Mouse (Mus musculus) ZHBTc4 (cell line): ENCODE measurements at regions not wholly inside any gene's neighbourhood (a gene's known extent, or its start where the extent isn't known, plus 50 kb on each side); places are given as distances from the start of the nearest gene placed in this dataset.

Experiments
- DNase-seq: peaks from one replicate; pipeline ENCODE4 v3.0.0-alpha.2; 2011; ENCODE audit warnings: low read depth, low spot score

GRCm38 (mm10) chr11:39733434-39734076 lies 961.4 kb downstream of the Mat2b start:
- DNase-seq = no peak

- DNase-seq = no peak
Measured at GRCm38 (mm10) chr11:39723621-39724020, 971.4 kb downstream of the Mat2b start.

- peak; percentile 80 for DNase-seq
Measured at GRCm38 (mm10) chr11:39678521-39678920, 1016.5 kb downstream of the Mat2b start.

GRCm38 (mm10) chr11:39653595-39653994 lies 1041.4 kb downstream of the Mat2b start:
- no peak for DNase-seq

GRCm38 (mm10) chr11:39619356-39619755 lies 1075.6 kb downstream of the Mat2b start:
- no peak for DNase-seq

GRCm38 (mm10) chr11:39615843-39616242 lies 1079.2 kb downstream of the Mat2b start:
- DNase-seq = no peak

GRCm38 (mm10) chr11:39596479-39596878 lies 1098.5 kb downstream of the Mat2b start:
- peak; percentile 33 for DNase-seq

GRCm38 (mm10) chr11:39588641-39589385 lies 1106.2 kb downstream of the Mat2b start:
- peak; percentile 65 for DNase-seq

GRCm38 (mm10) chr11:39558287-39558686 lies 1136.7 kb downstream of the Mat2b start:
- DNase-seq = no peak

GRCm38 (mm10) chr11:39550066-39550465 lies 1144.9 kb downstream of the Mat2b start:
- DNase-seq = no peak

GRCm38 (mm10) chr11:39524866-39525649 lies 1169.9 kb downstream of the Mat2b start:
- no peak for DNase-seq

GRCm38 (mm10) chr11:39495253-39495652 lies 1199.8 kb downstream of the Mat2b start:
- DNase-seq = no peak

GRCm38 (mm10) chr11:39477136-39477535 lies 1217.9 kb downstream of the Mat2b start:
- no peak for DNase-seq

GRCm38 (mm10) chr11:39453329-39453952 lies 1241.6 kb downstream of the Mat2b start:
- DNase-seq = no peak

- no peak for DNase-seq
Measured at GRCm38 (mm10) chr11:39446374-39446773, 1248.6 kb downstream of the Mat2b start.

- no peak for DNase-seq
Measured at GRCm38 (mm10) chr11:39411691-39412090, 1283.3 kb downstream of the Mat2b start.

GRCm38 (mm10) chr11:39411182-39411581 lies 1283.8 kb downstream of the Mat2b start:
- no peak for DNase-seq

- no peak for DNase-seq
Measured at GRCm38 (mm10) chr11:39364827-39365226, 1330.2 kb downstream of the Mat2b start.

- no peak for DNase-seq
Measured at GRCm38 (mm10) chr11:39350616-39351015, 1344.4 kb downstream of the Mat2b start.
